Mouse (Mus musculus) cortical plate, adult 2 months (tissue): ENCODE data around the gene Pcgf1. TPM values are rescaled to one million over a fixed set of nuclear protein-coding genes. Genes with fewer than 3 reads are reported as not detected.

Source experiments
- H3K27ac ChIP-seq: fragments of 200-500 bp; 2 replicates; pipeline ENCODE4 v1.5.1; 2012; ENCODE audit warnings: low read length, control low read depth, inconsistent platforms; ENCODE audit not compliant: insufficient read depth
- H3K4me1 ChIP-seq: fragments of 200-500 bp; 2 replicates; pipeline ENCODE4 v1.6.1; 2011; ENCODE audit warnings: low read length; ENCODE audit not compliant: control insufficient read depth, insufficient read depth
- H3K4me3 ChIP-seq: fragments of 200-500 bp; 2 replicates; pipeline ENCODE4 v1.5.1; 2011; ENCODE audit warnings: mild to moderate bottlenecking, low read length, control low read depth; ENCODE audit not compliant: insufficient read depth
- CTCF ChIP-seq: fragments of 200-500 bp; IDR thresholded peaks from 2 replicates; pipeline ENCODE4 v1.5.1; 2011; ENCODE audit warnings: mild to moderate bottlenecking, control low read depth, low read length; ENCODE audit not compliant: insufficient read depth; ENCODE audit errors: extremely low read depth
- POLR2A ChIP-seq: fragments of 200-500 bp; IDR thresholded peaks from 2 replicates; pipeline ENCODE4 v1.6.1; 2011; ENCODE audit warnings: mild to moderate bottlenecking, low read length, control low read depth; ENCODE audit not compliant: insufficient read depth; ENCODE audit errors: extremely low read depth
- polyA plus RNA-seq: library from polyadenylated mRNA; depleted of rRNA; stranded (reverse); fragments of >200 nt; gene quantifications from 2 replicates; pipeline ENCODE4 v1.2.3, GENCODE M21; 2012

Gene Pcgf1
- polyA plus RNA-seq, 1 experiment: 40.2 TPM

- H3K4me1 ChIP-seq: 0 out of 2 replicates have a peak, but pooled peaks cover 2% of the 10 kb centered on the region
- TF ChIP-seq POLR2A (no peak), CTCF (no peak)
- no peak within 1 kb of the TSS for H3K27ac ChIP-seq
- no peak within 1 kb of the TSS for H3K4me3 ChIP-seq
Measured at GRCm38 (mm10) chr6:83057790-83058189, 19.9 kb upstream of the Pcgf1 start, which contains the start of gene Dqx1. Gene Dqx1, plus strand, starts transcription at chr6:83057844.

DNA sequence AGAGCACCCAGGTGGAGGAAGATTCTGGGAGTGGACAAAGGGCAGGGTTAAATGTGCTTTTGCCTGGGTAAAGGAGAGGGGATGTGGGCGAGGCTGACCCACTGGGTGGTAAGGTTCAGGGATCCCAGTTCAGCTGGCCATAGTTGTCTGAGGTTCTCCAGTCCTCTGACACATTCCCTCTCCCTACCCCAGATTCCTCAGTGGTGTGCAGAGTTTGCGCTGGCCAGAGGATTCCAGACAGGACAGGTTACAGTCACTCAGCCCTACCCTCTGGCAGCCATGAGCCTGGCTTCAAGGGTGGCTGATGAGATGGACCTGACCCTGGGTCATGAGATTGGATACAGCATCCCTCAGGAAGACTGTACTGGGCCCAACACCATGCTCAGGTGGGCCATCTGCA, 18.9 kb upstream of the Pcgf1 start:
- no peaks in the 10 kb centered on the region for H3K4me1 ChIP-seq
- no peak overlapping the region for H3K27ac ChIP-seq
- no peak overlapping the region for H3K4me3 ChIP-seq
- TF ChIP-seq CTCF (no peak), POLR2A (no peak)

DNA sequence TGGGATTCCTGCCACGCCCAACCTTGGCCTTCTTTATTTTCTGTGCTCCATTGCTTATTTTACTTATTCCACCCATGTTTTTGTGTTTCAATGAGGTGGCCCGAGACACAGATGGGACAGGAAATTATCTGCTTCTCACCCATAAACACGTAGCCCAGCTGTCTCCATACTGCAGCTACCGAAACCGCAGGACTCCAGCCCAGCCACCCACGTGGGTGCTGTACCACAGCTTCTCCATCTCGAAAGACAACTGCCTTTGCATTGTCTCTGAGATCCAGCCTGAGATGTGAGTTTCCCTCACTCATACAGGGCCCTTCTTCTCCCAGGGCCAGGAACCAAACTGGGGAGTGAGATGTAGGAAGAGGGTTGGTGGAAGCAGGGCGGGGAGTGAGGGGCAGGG, 11.7 kb upstream of the Pcgf1 start:
- no peak overlapping the region for H3K27ac ChIP-seq
- no peak overlapping the region for H3K4me3 ChIP-seq
- no peaks in the 10 kb centered on the region for H3K4me1 ChIP-seq
- TF ChIP-seq CTCF (no peak), POLR2A (no peak)

DNA sequence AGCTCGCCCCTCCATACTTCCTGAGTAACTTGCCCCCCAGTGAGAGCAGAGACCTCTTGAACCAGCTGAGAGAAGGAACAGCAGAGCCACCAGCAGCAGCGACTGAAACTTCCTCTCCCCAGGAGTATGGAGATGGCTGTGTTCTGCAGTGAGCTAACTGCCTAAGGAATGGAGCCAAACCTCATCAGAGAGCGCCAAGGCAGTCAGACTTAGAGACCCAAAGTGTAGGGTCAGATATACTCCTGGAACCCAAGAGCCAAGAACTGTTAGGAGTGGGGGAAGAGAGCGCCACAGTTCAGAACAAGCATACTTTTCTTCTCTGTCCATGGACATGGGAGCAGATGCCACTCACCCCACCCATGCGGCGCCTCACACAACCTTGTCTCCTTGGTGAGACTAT, 11.2 kb upstream of the Pcgf1 start:
- Histone ChIP-seq H3K4me3 (no peak overlapping the region), H3K4me1 (no peaks in the 10 kb centered on the region), H3K27ac (no peak overlapping the region)
- TF ChIP-seq CTCF: no peak
- TF ChIP-seq POLR2A: no peak

DNA sequence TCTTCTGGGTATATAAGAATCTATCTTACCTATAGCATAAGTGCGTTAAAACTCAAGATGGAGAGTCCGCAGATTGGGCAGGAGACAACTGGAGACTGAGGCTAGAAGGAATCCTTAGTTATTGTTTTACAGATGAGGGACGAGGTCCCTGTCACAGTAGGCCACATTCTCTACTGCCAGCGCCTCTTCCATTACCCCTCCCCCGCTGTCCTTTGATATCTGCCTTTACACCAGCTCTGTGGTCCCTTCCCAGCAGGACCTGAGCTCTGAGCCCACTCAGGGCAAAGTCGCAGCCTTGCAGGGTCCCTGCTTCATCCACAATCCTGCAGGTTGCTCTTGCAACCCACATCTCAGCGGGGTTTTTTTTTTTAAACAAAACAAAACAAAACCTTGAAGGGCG, 9.4 kb upstream of the Pcgf1 start:
- H3K4me3 ChIP-seq: no peak overlapping the region
- no peaks in the 10 kb centered on the region for H3K4me1 ChIP-seq
- no peak overlapping the region for H3K27ac ChIP-seq
- TF ChIP-seq POLR2A (no peak), CTCF (no peak)

DNA sequence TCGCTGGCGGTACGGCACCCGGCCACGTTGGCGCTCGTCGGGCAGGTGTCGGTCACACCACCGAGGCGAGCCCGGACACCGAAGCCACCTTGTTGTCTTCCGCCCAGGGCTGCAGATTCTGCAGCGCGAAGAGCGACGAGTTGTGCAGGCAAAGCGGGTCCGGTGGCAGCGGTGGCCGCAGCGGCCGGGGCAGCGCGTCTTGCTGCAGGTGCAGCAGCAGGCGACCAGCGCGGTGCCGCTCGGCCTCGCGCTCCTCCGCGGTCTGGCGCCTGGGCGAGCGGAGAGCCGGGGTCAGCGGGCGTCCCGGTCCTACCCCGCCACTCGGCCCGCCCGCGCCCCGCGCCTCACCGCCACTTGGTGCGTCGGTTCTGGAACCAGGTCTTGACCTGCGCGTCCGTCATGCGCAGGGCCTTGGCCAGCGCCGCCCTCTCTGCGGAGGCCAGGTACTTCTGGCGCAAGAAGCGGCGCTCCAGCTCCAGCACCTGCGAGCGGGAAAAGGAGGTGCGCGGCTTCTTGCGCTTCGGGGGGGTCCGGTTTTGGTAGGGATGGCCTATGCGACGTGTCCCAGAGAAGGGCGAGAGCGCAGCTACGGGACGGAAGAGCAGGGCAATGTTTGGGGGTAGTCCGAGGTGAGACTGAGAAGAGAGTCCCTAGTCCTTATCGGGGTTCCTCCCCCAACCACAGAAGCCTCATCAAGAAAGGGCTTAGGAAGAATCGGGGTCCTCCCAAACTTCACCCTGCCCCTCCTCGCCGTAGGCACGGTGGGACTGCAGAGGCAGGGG, 8.8 kb upstream of the Pcgf1 start:
- Histone ChIP-seq H3K4me3 (no peak overlapping the region), H3K27ac (no peak overlapping the region), H3K4me1 (no peaks in the 10 kb centered on the region)
- TF ChIP-seq POLR2A: no peak
- no peak for TF ChIP-seq CTCF

DNA sequence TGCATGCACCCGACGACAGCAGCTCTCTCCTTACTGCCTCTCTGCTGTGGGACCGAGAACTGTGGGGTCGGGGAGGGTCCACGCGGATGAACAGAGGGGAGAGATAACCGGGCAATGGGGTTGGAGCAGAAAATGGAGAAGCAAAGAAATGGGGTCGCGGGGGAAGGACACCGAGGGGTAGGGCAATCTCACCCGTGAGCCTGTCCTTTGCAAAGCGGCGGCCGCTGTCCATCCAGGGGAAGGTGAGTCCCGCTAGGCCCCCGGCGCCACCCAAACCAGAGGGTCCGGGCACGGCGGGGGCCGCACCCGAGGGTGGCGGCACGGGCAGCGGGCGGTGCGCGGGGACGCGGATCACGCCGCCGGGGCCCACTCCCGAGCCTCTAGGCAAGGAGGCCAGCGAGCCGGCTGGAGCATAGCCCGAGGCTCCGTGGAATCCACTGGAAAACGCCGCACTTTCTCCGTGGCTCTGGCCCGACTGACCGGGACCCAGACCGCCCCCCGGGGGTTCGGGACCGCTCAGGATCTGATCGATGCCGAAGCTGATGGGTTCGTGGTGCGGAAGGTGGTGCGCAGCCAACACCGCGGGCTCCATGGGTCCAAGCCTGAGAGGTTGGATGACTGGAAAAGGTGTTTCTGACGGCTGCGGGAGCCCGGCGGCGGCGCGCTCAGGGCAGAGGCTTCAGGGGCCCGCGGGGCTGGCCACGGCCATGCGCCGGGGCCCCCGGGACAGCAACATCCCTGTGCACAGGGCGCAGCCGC, 8.0 kb upstream of the Pcgf1 start:
- H3K4me1 ChIP-seq: no peaks in the 10 kb centered on the region
- H3K27ac ChIP-seq: no peak overlapping the region
- H3K4me3 ChIP-seq: no peak overlapping the region
- TF ChIP-seq CTCF (no peak), POLR2A (no peak)

DNA sequence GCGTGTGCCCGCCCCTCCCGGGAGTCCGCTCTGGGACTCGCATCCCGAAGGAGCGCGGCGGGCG, 7.6 kb upstream of the Pcgf1 start, which contains the start of gene Tlx2:
Tlx2 (minus strand) TSS at position 47 of the 64 bp plus-strand sequence.
- TF ChIP-seq POLR2A: no peak
- TF ChIP-seq CTCF: no peak
- Histone ChIP-seq H3K27ac (no peak within 1 kb of the TSS), H3K4me1 (no peaks in the 10 kb centered on the region), H3K4me3 (no peak within 1 kb of the TSS)

DNA sequence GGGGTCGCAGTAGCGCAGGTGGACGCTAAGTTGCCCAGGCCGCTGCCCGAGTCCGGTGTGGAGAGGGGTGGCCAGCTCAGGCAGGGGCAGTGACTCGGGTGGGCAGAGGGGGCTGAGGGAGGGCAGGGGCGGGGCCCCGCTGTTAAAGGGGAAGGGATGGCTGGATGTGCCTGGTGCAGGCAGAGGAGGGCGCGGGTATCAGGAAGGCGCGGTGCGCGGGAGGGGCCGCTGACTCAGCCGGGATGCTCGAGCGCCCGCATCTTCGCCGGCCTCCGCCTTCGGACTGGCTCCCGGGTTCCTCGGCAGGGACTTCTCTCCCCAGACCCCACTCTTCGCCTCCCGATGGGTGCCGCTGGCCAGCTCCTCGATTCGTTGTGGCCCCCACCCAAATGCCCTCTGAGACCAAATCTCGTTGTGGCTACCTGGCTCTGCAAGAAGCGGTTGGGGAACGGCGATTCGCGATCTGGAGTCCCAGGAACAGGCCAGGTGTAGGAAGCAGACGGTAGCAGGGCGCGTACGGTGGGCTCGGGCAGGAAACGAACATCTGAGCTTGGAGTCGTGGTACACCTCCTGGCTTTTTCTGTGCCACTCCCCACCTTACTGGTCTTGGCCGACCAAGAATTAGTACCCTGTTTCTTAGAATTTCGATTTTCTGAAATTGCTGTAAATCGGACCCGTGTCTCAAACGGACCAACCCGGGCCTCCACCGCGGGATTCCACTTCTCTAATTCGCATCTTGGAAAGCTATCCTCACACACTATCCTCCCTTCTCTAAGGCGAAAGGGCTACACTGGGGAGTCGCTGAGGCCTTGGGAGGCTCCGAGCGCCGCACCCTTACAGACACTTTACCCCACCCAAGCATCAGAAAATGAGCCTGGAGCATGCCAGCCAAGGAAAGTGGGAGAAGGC, 7.1 kb upstream of the Pcgf1 start:
- Histone ChIP-seq H3K4me3 (no peak overlapping the region), H3K4me1 (no peaks in the 10 kb centered on the region), H3K27ac (no peak overlapping the region)
- TF ChIP-seq CTCF (no peak), POLR2A (no peak)

DNA sequence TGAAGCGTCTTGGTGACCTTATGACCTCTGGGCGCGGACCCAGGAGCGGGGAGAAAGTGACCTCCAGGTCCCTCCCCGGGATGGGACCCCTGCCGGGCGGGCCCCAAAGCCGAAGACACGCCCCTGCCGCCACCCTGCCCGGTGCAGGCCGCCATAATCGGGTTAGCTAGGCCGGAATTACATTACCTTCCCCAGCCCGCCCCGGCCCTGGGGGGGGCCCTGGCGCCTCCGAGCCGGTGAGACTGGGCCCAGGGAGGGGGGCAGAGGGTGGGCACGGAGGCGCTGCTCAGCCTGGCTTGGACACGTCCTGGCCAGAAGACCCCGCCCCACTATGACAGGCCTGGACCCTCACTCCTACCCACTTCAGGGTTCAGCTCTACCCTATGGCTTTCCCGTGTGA, 6.4 kb upstream of the Pcgf1 start:
- H3K27ac ChIP-seq: no peak overlapping the region
- no peaks in the 10 kb centered on the region for H3K4me1 ChIP-seq
- TF ChIP-seq POLR2A (no peak), CTCF (no peak)
- no peak overlapping the region for H3K4me3 ChIP-seq
